Mouse (Mus musculus): ENCODE results near the gene Rps6kl1. TPM values are rescaled to one million over a fixed set of nuclear protein-coding genes. Genes with fewer than 3 reads are reported as not detected.

Gene Rps6kl1
- polyA plus RNA-seq, 1 experiment from 2014 or later = 1.1 TPM

GRCm38 (mm10) chr12:85095146-85095545, 55.9 kb downstream of the Rps6kl1 start:
- Histone ChIP-seq H3K27me3 (ENCODE audit: insufficient read depth, low read length) (no peaks in the 10 kb centered on the region), H3K27ac (no peak overlapping the region), H3K9me3 (replicated peaks; ENCODE audit: low read length) (no peaks in the 10 kb centered on the region), H3K36me3 (ENCODE audit: insufficient read depth, low read length) (no peaks in the 10 kb centered on the region), H3K4me2 (ENCODE audit: low read length) (no peak overlapping the region), H3K4me1 (replicated peaks; ENCODE audit: insufficient read depth, low read length) (0 out of 2 replicates have a peak, but pooled peaks cover 3% of the 10 kb centered on the region), H3K9ac (ENCODE audit: low read depth, low read length) (no peak overlapping the region), H3K4me3 (replicated peaks; ENCODE audit: low read depth, low read length) (no peak overlapping the region)
- no peak for TF ChIP-seq CTCF (IDR thresholded peaks at IDR 0.05; ENCODE audit: low read depth)
- ATAC-seq (replicated peaks; ENCODE audit: low FRiP score, low read depth) (no peak), DNase-seq (ENCODE audit: low spot score) (no peak)
- 86% methylated on average over 11 of the region's 11 CpGs for WGBS

GRCm38 (mm10) chr12:85094706-85095105, 56.4 kb downstream of the Rps6kl1 start:
- Histone ChIP-seq H3K4me2 (ENCODE audit: low read length) (no peak overlapping the region), H3K27ac (no peak overlapping the region)

GRCm38 (mm10) chr12:85094010-85094409, 57.1 kb downstream of the Rps6kl1 start:
- 18% methylated on average over 14 of the region's 14 CpGs for WGBS
- Histone ChIP-seq H3K4me3 (replicated peaks; ENCODE audit: low read depth, low read length) (no peak overlapping the region), H3K27ac (no peak overlapping the region), H3K9ac (ENCODE audit: low read depth, low read length) (no peak overlapping the region), H3K27me3 (ENCODE audit: insufficient read depth, low read length) (no peaks in the 10 kb centered on the region), H3K4me2 (ENCODE audit: low read length) (peak overlapping the region; percentile 21; the same call in 1 of the 2 replicates), H3K36me3 (ENCODE audit: insufficient read depth, low read length) (no peaks in the 10 kb centered on the region), H3K4me1 (replicated peaks; ENCODE audit: insufficient read depth, low read length) (0 out of 2 replicates have a peak, but pooled peaks cover 3% of the 10 kb centered on the region), H3K9me3 (replicated peaks; ENCODE audit: low read length) (no peaks in the 10 kb centered on the region)
- TF ChIP-seq CTCF (IDR thresholded peaks at IDR 0.05; ENCODE audit: low read depth) = 0 out of 2 replicates have a peak, but pooled peaks have one; percentile 23
- peak; percentile 47; the same call in 1 of the 2 replicates for ATAC-seq (replicated peaks; ENCODE audit: low FRiP score, low read depth)
- peak; percentile 78 for DNase-seq (ENCODE audit: low spot score)

More at GRCm38 (mm10) chr12:85094706-85095105, 56.4 kb downstream of the Rps6kl1 start:
- TF ChIP-seq CTCF (IDR thresholded peaks at IDR 0.05; ENCODE audit: low read depth) = no peak
- Histone ChIP-seq H3K36me3 (ENCODE audit: insufficient read depth, low read length) (no peaks in the 10 kb centered on the region), H3K27me3 (ENCODE audit: insufficient read depth, low read length) (no peaks in the 10 kb centered on the region), H3K4me1 (replicated peaks; ENCODE audit: insufficient read depth, low read length) (0 out of 2 replicates have a peak, but pooled peaks cover 3% of the 10 kb centered on the region), H3K9me3 (replicated peaks; ENCODE audit: low read length) (no peaks in the 10 kb centered on the region), H3K4me3 (replicated peaks; ENCODE audit: low read depth, low read length) (no peak overlapping the region), H3K9ac (ENCODE audit: low read depth, low read length) (no peak overlapping the region)
- ATAC-seq (replicated peaks; ENCODE audit: low FRiP score, low read depth) (no peak), DNase-seq (ENCODE audit: low spot score) (no peak)
- 62% methylated on average over 10 of the region's 10 CpGs for WGBS

- DNase-seq (ENCODE audit: low spot score) (peak; percentile 81), ATAC-seq (replicated peaks; ENCODE audit: low FRiP score, low read depth) (0 out of 2 replicates have a peak, but pooled peaks have one; percentile 48)
- no peak overlapping the region for H3K4me3 ChIP-seq (replicated peaks; ENCODE audit: low read depth, low read length)
- no peaks in the 10 kb centered on the region for H3K27me3 ChIP-seq (ENCODE audit: insufficient read depth, low read length)
- peak; percentile 75 for TF ChIP-seq CTCF (IDR thresholded peaks at IDR 0.05; ENCODE audit: low read depth)
- H3K9ac ChIP-seq (ENCODE audit: low read depth, low read length) = no peak overlapping the region
- no peak overlapping the region for H3K27ac ChIP-seq
- 0 out of 2 replicates have a peak, but pooled peaks cover 6% of the 10 kb centered on the region for H3K36me3 ChIP-seq (ENCODE audit: insufficient read depth, low read length)
- H3K4me2 ChIP-seq (ENCODE audit: low read length) = no peak overlapping the region
- no peaks in the 10 kb centered on the region for H3K9me3 ChIP-seq (replicated peaks; ENCODE audit: low read length)
- WGBS = 10% methylated on average over 3 of the region's 3 CpGs
- 0 out of 2 replicates have a peak, but pooled peaks cover 3% of the 10 kb centered on the region for H3K4me1 ChIP-seq (replicated peaks; ENCODE audit: insufficient read depth, low read length)
These were observed 58.9 kb downstream of the Rps6kl1 start for GRCm38 (mm10) chr12:85092214-85092613.

- H3K4me3 ChIP-seq (replicated peaks; ENCODE audit: low read depth, low read length) = no peak overlapping the region
- no peaks in the 10 kb centered on the region for H3K27me3 ChIP-seq (ENCODE audit: insufficient read depth, low read length)
- H3K27ac ChIP-seq = no peak overlapping the region
- no peak for TF ChIP-seq CTCF (IDR thresholded peaks at IDR 0.05; ENCODE audit: low read depth)
- no peaks in the 10 kb centered on the region for H3K9me3 ChIP-seq (replicated peaks; ENCODE audit: low read length)
- H3K4me1 ChIP-seq (replicated peaks; ENCODE audit: insufficient read depth, low read length) = 0 out of 2 replicates have a peak, but pooled peaks cover 3% of the 10 kb centered on the region
- ATAC-seq (replicated peaks; ENCODE audit: low FRiP score, low read depth) (no peak), DNase-seq (ENCODE audit: low spot score) (no peak)
- no peak overlapping the region for H3K4me2 ChIP-seq (ENCODE audit: low read length)
- 0 out of 2 replicates have a peak, but pooled peaks cover 6% of the 10 kb centered on the region for H3K36me3 ChIP-seq (ENCODE audit: insufficient read depth, low read length)
- no peak overlapping the region for H3K9ac ChIP-seq (ENCODE audit: low read depth, low read length)
- 96% methylated on average over 3 of the region's 3 CpGs for WGBS
These were observed 59.9 kb downstream of the Rps6kl1 start for GRCm38 (mm10) chr12:85091190-85091589.

- DNase-seq (ENCODE audit: low spot score) = no peak
- no peak for ATAC-seq (replicated peaks; ENCODE audit: low FRiP score, low read depth)
- H3K4me3 ChIP-seq (replicated peaks; ENCODE audit: low read depth, low read length) = no peak overlapping the region
- no peak overlapping the region for H3K9ac ChIP-seq (ENCODE audit: low read depth, low read length)
- TF ChIP-seq CTCF (IDR thresholded peaks at IDR 0.05; ENCODE audit: low read depth) = no peak
- no peaks in the 10 kb centered on the region for H3K27me3 ChIP-seq (ENCODE audit: insufficient read depth, low read length)
- H3K9me3 ChIP-seq (replicated peaks; ENCODE audit: low read length) = no peaks in the 10 kb centered on the region
- WGBS = 65% methylated on average over 12 of the region's 12 CpGs
- no peak overlapping the region for H3K4me2 ChIP-seq (ENCODE audit: low read length)
- 0 out of 2 replicates have a peak, but pooled peaks cover 6% of the 10 kb centered on the region for H3K36me3 ChIP-seq (ENCODE audit: insufficient read depth, low read length)
- H3K4me1 ChIP-seq (replicated peaks; ENCODE audit: insufficient read depth, low read length) = no peaks in the 10 kb centered on the region
- H3K27ac ChIP-seq = no peak overlapping the region
These were observed 63.2 kb downstream of the Rps6kl1 start for GRCm38 (mm10) chr12:85087845-85088244.

Other genes starting within 250 kb of the Rps6kl1 start
- gene Fcf1, start 180.4 kb downstream of the Rps6kl1 start, polyA plus RNA-seq (2015; fragmentation: Nextera tagmentation; extraction: Ambion mirVana) = 137 and 143 TPM in 2 replicates
- 8.8 and 9.8 TPM in 2 replicates for gene Arel1, start 180.4 kb downstream of the Rps6kl1 start, polyA plus RNA-seq (2015; fragmentation: Nextera tagmentation; extraction: Ambion mirVana)
- 19.5 and 19.7 TPM in 2 replicates for gene Ylpm1, start 154.9 kb downstream of the Rps6kl1 start, polyA plus RNA-seq (2015; fragmentation: Nextera tagmentation; extraction: Ambion mirVana)
- gene Prox2, start 40.5 kb downstream of the Rps6kl1 start, polyA plus RNA-seq (2015; fragmentation: Nextera tagmentation; extraction: Ambion mirVana) = 3.0 and 3.3 TPM in 2 replicates
- gene Dlst, start 40.4 kb downstream of the Rps6kl1 start, polyA plus RNA-seq (2015; fragmentation: Nextera tagmentation; extraction: Ambion mirVana) = 123 and 131 TPM in 2 replicates
- 5.6 and 6.1 TPM in 2 replicates for gene Pgf, start 26.5 kb upstream of the Rps6kl1 start, polyA plus RNA-seq (2015; fragmentation: Nextera tagmentation; extraction: Ambion mirVana)
- gene Eif2b2, start 68.2 kb upstream of the Rps6kl1 start, polyA plus RNA-seq (2015; fragmentation: Nextera tagmentation; extraction: Ambion mirVana) = 76.0 and 82.0 TPM in 2 replicates
- 7.1 and 7.3 TPM in 2 replicates for gene Mlh3, start 119.3 kb upstream of the Rps6kl1 start, polyA plus RNA-seq (2015; fragmentation: Nextera tagmentation; extraction: Ambion mirVana)
- gene Acyp1, start 137.2 kb upstream of the Rps6kl1 start, polyA plus RNA-seq (2015; fragmentation: Nextera tagmentation; extraction: Ambion mirVana) = 79.6 and 87.7 TPM in 2 replicates
- 3.5 TPM in 2 replicates for gene Zc2hc1c, start 137.3 kb upstream of the Rps6kl1 start, polyA plus RNA-seq (2015; fragmentation: Nextera tagmentation; extraction: Ambion mirVana)
- 15.5 and 16.4 TPM in 2 replicates for gene Nek9, start 188.1 kb upstream of the Rps6kl1 start, polyA plus RNA-seq (2015; fragmentation: Nextera tagmentation; extraction: Ambion mirVana)
- gene Tmed10, start 223.6 kb upstream of the Rps6kl1 start, polyA plus RNA-seq (2015; fragmentation: Nextera tagmentation; extraction: Ambion mirVana) = 357 and 372 TPM in 2 replicates

All from kidney, postnatal 0 days (tissue).